Comparison of ENCODE assay signal across 8 mouse cellular contexts in genomic region chr7:45234333-45234841, GRCm38 (mm10). TPM values are rescaled to one million over a fixed set of nuclear protein-coding genes. Genes with fewer than 3 reads are reported as not detected.
DNase-seq lines count a peak whose midpoint lies in the region; ATAC-seq and TF ChIP-seq lines count a peak whose summit lies in the region.

No protein-coding gene starts in this region.

- WGBS in heart, embryonic 10.5 days, result 10% methylated on average over 29 of the region's 29 CpGs
- WGBS in hindbrain, embryonic 11.5 days, result 8% methylated on average over 29 of the region's 29 CpGs
- 21% methylated on average over 29 of the region's 29 CpGs for WGBS in lung, postnatal 0 days

- no peak for TF ChIP-seq CTCF in lung, postnatal 0 days (IDR thresholded peaks at IDR 0.05)

- H3K27ac ChIP-seq in heart, embryonic 10.5 days, result peak overlapping the region; percentile 81
- peak overlapping the region; percentile 27; the same call in 1 of the 2 replicates for H3K27ac ChIP-seq in hindbrain, embryonic 11.5 days (ENCODE audit: low read depth, low read length)
- no peak overlapping the region for H3K27ac ChIP-seq in lung, postnatal 0 days (ENCODE audit: low read length)

- peaks cover 57% of the 10 kb centered on the region for H3K4me1 ChIP-seq in heart, embryonic 10.5 days
- H3K4me1 ChIP-seq in hindbrain, embryonic 11.5 days (replicated peaks; ENCODE audit: control insufficient read depth, insufficient read depth, low read length), result peaks cover 7% of the 10 kb centered on the region
- peaks cover 13% of the 10 kb centered on the region; the same call in 1 of the 2 replicates for H3K4me1 ChIP-seq in lung, postnatal 0 days (ENCODE audit: insufficient read depth, low read depth, low read length)

- peak overlapping the region; percentile 54 for H3K4me3 ChIP-seq in heart, embryonic 10.5 days
- no peak overlapping the region for H3K4me3 ChIP-seq in hindbrain, embryonic 11.5 days (ENCODE audit: low read depth, low read length)
- H3K4me3 ChIP-seq in lung, postnatal 0 days (ENCODE audit: low read depth, low read length), result no peak overlapping the region; the same call in 1 of the 2 replicates

- no peaks in the 10 kb centered on the region for H3K9me3 ChIP-seq in heart, embryonic 10.5 days
- no peaks in the 10 kb centered on the region for H3K9me3 ChIP-seq in hindbrain, embryonic 11.5 days (ENCODE audit: control insufficient read depth, low read length)
- H3K9me3 ChIP-seq in lung, postnatal 0 days (ENCODE audit: low read length), result no peaks in the 10 kb centered on the region

- H3K4me2 ChIP-seq in hindbrain, embryonic 11.5 days (replicated peaks; ENCODE audit: low read depth, low read length), result peak overlapping the region; percentile 21; the same call in 1 of the 2 replicates
- peak overlapping the region; percentile 51 for H3K4me2 ChIP-seq in lung, postnatal 0 days (replicated peaks; ENCODE audit: low read depth, low read length)

- peaks cover 35% of the 10 kb centered on the region for H3K27me3 ChIP-seq in heart, embryonic 10.5 days (ENCODE audit: insufficient read depth, poor library complexity, severe bottlenecking)
- H3K27me3 ChIP-seq in hindbrain, embryonic 11.5 days (ENCODE audit: control insufficient read depth, insufficient read depth, low read length), result peaks cover 4% of the 10 kb centered on the region
- H3K27me3 ChIP-seq in lung, postnatal 0 days (replicated peaks; ENCODE audit: insufficient read depth, low read length), result no peaks in the 10 kb centered on the region

- H3K9ac ChIP-seq in hindbrain, embryonic 11.5 days (ENCODE audit: low read depth, low read length), result peak overlapping the region; percentile 42; the same call in 1 of the 2 replicates
- no peak overlapping the region for H3K9ac ChIP-seq in lung, postnatal 0 days (replicated peaks; ENCODE audit: low read depth)

- TF ChIP-seq EP300 in lung, postnatal 0 days (IDR thresholded peaks at IDR 0.05), result no peak

- ATAC-seq in hindbrain, embryonic 11.5 days (ENCODE audit: low FRiP score), result peak; percentile 20; the same call in 1 of the 2 replicates
- peak; percentile 33 for ATAC-seq in lung, postnatal 0 days

- intact Hi-C loops in heart, postnatal 14 days (cut with DNase I), result no loop called here
- intact Hi-C loops in left cerebral cortex, postnatal 14 days (cut with DNase I), result loop anchor here (5.0 kb wide), 1 partner anchor 67 kb away; no protein-coding TSS in a partner anchor

- peak; percentile 77 for DNase-seq in heart, embryonic 10.5 days (ENCODE audit: low spot score)
- no peak for DNase-seq in heart, postnatal 14 days
- DNase-seq in ZHBTc4 (ENCODE audit: low read depth, low spot score), result peak; percentile 64
- DNase-seq in hindbrain, embryonic 11.5 days (ENCODE audit: low spot score), result peak; percentile 63
- DNase-seq in lung, postnatal 0 days (ENCODE audit: low spot score), result peak; percentile 49
- no peak for DNase-seq in left cerebral cortex, postnatal 14 days (ENCODE audit: low spot score in 2 of 2)
- DNase-seq in ovary, adult 18-20 months (ENCODE audit: low spot score), result no peak
- no peak for DNase-seq in adrenal gland, postnatal 36 days

- peaks cover 34% of the 10 kb centered on the region for H3K36me3 ChIP-seq in heart, embryonic 10.5 days
- H3K36me3 ChIP-seq in hindbrain, embryonic 11.5 days (ENCODE audit: control insufficient read depth, insufficient read depth, low read length), result peaks cover 16% of the 10 kb centered on the region
- 0 out of 2 replicates have a peak, but pooled peaks cover 6% of the 10 kb centered on the region for H3K36me3 ChIP-seq in lung, postnatal 0 days (ENCODE audit: insufficient read depth, low read length)

RNA-seq across cellular contexts. Expression of gene Cd37, which starts 4.5 kb away (rescaled TPM):
- 1.5 and 2.3 TPM in 2 replicates for polyA plus RNA-seq in heart, embryonic 10.5 days (2016; fragmentation: Nextera tagmentation; extraction: Ambion mirVana)
- 1 to 10 TPM; 3.8 to 5.5 TPM for total RNA-seq in heart, postnatal 14 days (2021)
- polyA plus RNA-seq in hindbrain, embryonic 11.5 days (2014; fragmentation: Nextera tagmentation; extraction: Ambion mirVana), result 1.1 and 2.5 TPM in 2 replicates
- polyA plus RNA-seq in lung, postnatal 0 days (2015; fragmentation: Nextera tagmentation; extraction: Ambion mirVana), result 9.1 and 9.8 TPM in 2 replicates
- total RNA-seq in left cerebral cortex, postnatal 14 days (2021), result 1 to 10 TPM; 3.4 to 4.0 TPM
- 1 to 10 TPM; 2.2 to 4.1 TPM for total RNA-seq in adrenal gland, postnatal 36 days (2021)

RNA-seq across cellular contexts. Expression of gene Slc6a16, which starts 6.5 kb away (rescaled TPM):
- 0.50 and 0.83 TPM in 2 replicates for polyA plus RNA-seq in heart, embryonic 10.5 days (2016; fragmentation: Nextera tagmentation; extraction: Ambion mirVana)
- total RNA-seq in heart, postnatal 14 days (2021), result not detected
- polyA plus RNA-seq in hindbrain, embryonic 11.5 days (2014; fragmentation: Nextera tagmentation; extraction: Ambion mirVana), result 0.14 and 0.32 TPM in 2 replicates
- polyA plus RNA-seq in lung, postnatal 0 days (2015; fragmentation: Nextera tagmentation; extraction: Ambion mirVana), result not detected in 2 replicates
- 1 to 10 TPM in 1 of 2 experiments, under 1 TPM in 1; 0.97 to 1.1 TPM for total RNA-seq in left cerebral cortex, postnatal 14 days (2021)
- not detected for total RNA-seq in adrenal gland, postnatal 36 days (2021)

RNA-seq across cellular contexts. Expression of gene Tead2, which starts 18.8 kb away (rescaled TPM):
- 161 and 210 TPM in 2 replicates for polyA plus RNA-seq in heart, embryonic 10.5 days (2016; fragmentation: Nextera tagmentation; extraction: Ambion mirVana)
- 10 to 100 TPM; 10.1 to 14.4 TPM for total RNA-seq in heart, postnatal 14 days (2021)
- polyA plus RNA-seq in hindbrain, embryonic 11.5 days (2014; fragmentation: Nextera tagmentation; extraction: Ambion mirVana), result 229 and 242 TPM in 2 replicates
- polyA plus RNA-seq in lung, postnatal 0 days (2015; fragmentation: Nextera tagmentation; extraction: Ambion mirVana), result 46.5 and 52.3 TPM in 2 replicates
- 1 to 10 TPM; 5.6 to 6.1 TPM for total RNA-seq in left cerebral cortex, postnatal 14 days (2021)
- 10 to 100 TPM; 10.6 to 15.3 TPM for total RNA-seq in adrenal gland, postnatal 36 days (2021)

RNA-seq across cellular contexts. Expression of gene Dkkl1, which starts 22.4 kb away (rescaled TPM):
- 1.2 and 1.9 TPM in 2 replicates for polyA plus RNA-seq in heart, embryonic 10.5 days (2016; fragmentation: Nextera tagmentation; extraction: Ambion mirVana)
- total RNA-seq in heart, postnatal 14 days (2021), result not detected
- 1.6 and 1.7 TPM in 2 replicates for polyA plus RNA-seq in hindbrain, embryonic 11.5 days (2014; fragmentation: Nextera tagmentation; extraction: Ambion mirVana)
- 0.93 and 1.1 TPM in 2 replicates for polyA plus RNA-seq in lung, postnatal 0 days (2015; fragmentation: Nextera tagmentation; extraction: Ambion mirVana)
- total RNA-seq in left cerebral cortex, postnatal 14 days (2021), result 10 to 100 TPM; 13.7 to 17.3 TPM
- not detected for total RNA-seq in adrenal gland, postnatal 36 days (2021)

RNA-seq across cellular contexts. Expression of gene Ccdc155, which starts 29.7 kb away (rescaled TPM):
- 0.69 and 0.88 TPM in 2 replicates for polyA plus RNA-seq in heart, embryonic 10.5 days (2016; fragmentation: Nextera tagmentation; extraction: Ambion mirVana)
- not detected for total RNA-seq in heart, postnatal 14 days (2021)
- 0.31 and 0.40 TPM in 2 replicates for polyA plus RNA-seq in hindbrain, embryonic 11.5 days (2014; fragmentation: Nextera tagmentation; extraction: Ambion mirVana)
- polyA plus RNA-seq in lung, postnatal 0 days (2015; fragmentation: Nextera tagmentation; extraction: Ambion mirVana), result 2.7 and 3.3 TPM in 2 replicates
- 1 to 10 TPM; 3.0 to 3.5 TPM for total RNA-seq in left cerebral cortex, postnatal 14 days (2021)
- total RNA-seq in adrenal gland, postnatal 36 days (2021), result not detected

Comparison
In these comparisons a context has a peak if more than half of its experiments do, and no peak if none do; other contexts are left out.
1. DNase-seq: peak in heart, embryonic 10.5 days (single experiment), ZHBTc4 (single experiment), hindbrain, embryonic 11.5 days (single experiment) and lung, postnatal 0 days (single experiment); none in heart, postnatal 14 days (0 of 2), left cerebral cortex, postnatal 14 days (0 of 2), ovary, adult 18-20 months (single experiment) and adrenal gland, postnatal 36 days (0 of 2).